Mouse (Mus musculus): ENCODE results near the gene Oprm1. TPM values are rescaled to one million over a fixed set of nuclear protein-coding genes. Genes with fewer than 3 reads are reported as not detected.
"Not testable (repeated sequence)": the region's sequence is repeated elsewhere in the genome, so short reads cannot be mapped to it uniquely, and the experiment has no call there.

The Oprm1 gene
- polyA plus RNA-seq, 1 experiment from 2014 or later = 3.4 TPM

DNA sequence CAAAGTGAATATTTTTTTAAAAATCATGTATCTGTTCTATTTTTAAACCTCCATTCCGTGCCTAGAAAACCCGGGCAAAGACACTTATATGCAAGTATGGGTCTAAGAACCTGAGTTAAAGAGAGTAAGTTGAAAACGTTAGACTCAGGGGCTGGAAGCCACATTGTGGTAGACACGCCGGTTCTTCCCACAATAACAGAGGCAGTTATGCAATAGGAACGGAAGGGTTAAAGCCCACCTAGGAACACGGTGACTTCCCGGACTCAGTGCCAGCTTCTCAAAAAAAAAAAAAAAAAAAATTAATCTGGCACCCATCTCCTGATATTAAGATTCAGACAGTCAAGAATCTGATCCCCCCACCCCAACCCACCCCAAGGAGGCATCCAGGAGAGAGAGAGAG, 221.5 kb downstream of the Oprm1 start:
- ATAC-seq (ENCODE audit: low FRiP score) = peak; percentile 61
- peak overlapping the region; percentile 8; the same call in 1 of the 2 replicates for H3K9ac ChIP-seq (replicated peaks)
- H3K36me3 ChIP-seq = no peaks in the 10 kb centered on the region
- H3K27me3 ChIP-seq (replicated peaks) = no peaks in the 10 kb centered on the region
- WGBS = 46% methylated on average over 8 of the region's 8 CpGs
- H3K27ac ChIP-seq (replicated peaks) = peak overlapping the region; percentile 57; the same call in 1 of the 2 replicates
- H3K4me3 ChIP-seq (replicated peaks) = peak overlapping the region; percentile 21
- H3K9me3 ChIP-seq (replicated peaks) = no peaks in the 10 kb centered on the region
- peak overlapping the region; percentile 51 for H3K4me2 ChIP-seq
- H3K4me1 ChIP-seq = peaks cover 3% of the 10 kb centered on the region; the same call in 1 of the 2 replicates

DNA sequence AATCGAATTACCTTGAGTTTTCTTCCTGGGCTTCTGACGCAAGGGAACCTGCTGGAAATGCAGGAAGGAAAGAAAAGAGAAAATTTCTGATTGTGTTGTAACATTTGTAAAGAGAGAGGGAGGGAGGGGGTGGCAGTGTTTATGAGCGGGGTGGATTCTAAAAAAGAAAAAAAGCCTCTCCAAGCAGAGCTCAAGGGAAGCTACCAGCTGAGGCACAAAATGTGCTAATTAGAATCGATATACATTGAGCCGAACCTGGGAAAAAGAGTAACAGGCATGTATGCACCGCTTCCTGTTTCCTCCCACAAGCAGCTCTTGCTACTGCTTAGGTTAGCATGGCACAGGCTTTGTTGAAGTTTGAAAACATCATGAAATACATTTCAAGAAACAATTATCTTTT, 221.9 kb downstream of the Oprm1 start:
- ATAC-seq (ENCODE audit: low FRiP score) = peak; percentile 69
- peak overlapping the region; percentile 57; the same call in 1 of the 2 replicates for H3K27ac ChIP-seq (replicated peaks)
- no peaks in the 10 kb centered on the region for H3K27me3 ChIP-seq (replicated peaks)
- H3K4me3 ChIP-seq (replicated peaks) = peak overlapping the region; percentile 21
- no peaks in the 10 kb centered on the region for H3K9me3 ChIP-seq (replicated peaks)
- peaks cover 3% of the 10 kb centered on the region; the same call in 1 of the 2 replicates for H3K4me1 ChIP-seq
- 19% methylated on average over 6 of the region's 6 CpGs for WGBS
- H3K36me3 ChIP-seq = no peaks in the 10 kb centered on the region
- H3K4me2 ChIP-seq = peak overlapping the region; percentile 51
- peak overlapping the region; percentile 8; the same call in 1 of the 2 replicates for H3K9ac ChIP-seq (replicated peaks)

DNA sequence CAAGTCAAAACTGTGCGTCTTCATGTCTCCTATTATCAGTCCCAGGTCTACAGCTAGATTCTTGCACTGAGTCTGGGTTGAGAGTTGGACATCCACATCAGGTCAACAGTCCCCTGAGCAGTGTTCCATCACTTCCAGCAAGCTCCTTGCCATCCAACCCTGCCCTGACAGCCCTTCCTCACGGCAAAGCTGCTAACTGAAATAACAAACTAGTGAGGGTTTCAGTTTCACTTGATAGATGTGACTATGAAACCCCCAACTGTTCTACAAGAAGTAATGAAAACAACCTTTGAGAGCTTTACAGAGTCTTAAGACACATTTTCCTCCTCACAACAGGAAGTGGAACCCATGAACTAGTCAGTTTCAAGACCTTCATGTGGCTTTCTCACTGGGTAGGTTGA, 224.4 kb downstream of the Oprm1 start:
- ATAC-seq (ENCODE audit: low FRiP score) = no peak
- H3K36me3 ChIP-seq = no peaks in the 10 kb centered on the region
- no peak overlapping the region for H3K4me3 ChIP-seq (replicated peaks)
- H3K9me3 ChIP-seq (replicated peaks) = no peaks in the 10 kb centered on the region
- no peak overlapping the region for H3K9ac ChIP-seq (replicated peaks)
- H3K27ac ChIP-seq (replicated peaks) = no peak overlapping the region
- no peak overlapping the region for H3K4me2 ChIP-seq
- peaks cover 3% of the 10 kb centered on the region; the same call in 1 of the 2 replicates for H3K4me1 ChIP-seq
- 80% methylated on average over 2 of the region's 2 CpGs for WGBS
- H3K27me3 ChIP-seq (replicated peaks) = no peaks in the 10 kb centered on the region

DNA sequence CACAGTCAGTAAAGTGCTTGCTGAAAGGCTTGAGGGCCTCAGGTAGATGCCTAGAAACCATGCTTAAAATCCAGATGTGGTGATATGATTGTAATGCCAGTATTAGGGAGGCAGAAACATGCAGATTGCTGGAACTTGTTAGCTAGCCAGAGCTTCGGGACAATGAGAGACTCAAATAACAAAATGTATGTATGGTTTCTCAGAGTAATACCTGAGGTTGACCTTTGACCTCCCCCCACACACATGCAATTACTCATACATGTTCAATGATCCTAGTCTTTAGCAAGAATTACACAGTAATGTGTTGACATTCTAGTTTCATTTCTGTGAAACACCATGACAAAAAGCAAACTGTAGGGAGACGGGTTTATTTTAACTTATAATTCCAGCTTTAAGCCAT, 225.1 kb downstream of the Oprm1 start:
- no peak overlapping the region for H3K27ac ChIP-seq (replicated peaks)
- peaks cover 3% of the 10 kb centered on the region; the same call in 1 of the 2 replicates for H3K4me1 ChIP-seq
- no peak overlapping the region for H3K4me2 ChIP-seq
- no peaks in the 10 kb centered on the region for H3K9me3 ChIP-seq (replicated peaks)
- ATAC-seq (ENCODE audit: low FRiP score) = no peak
- H3K4me3 ChIP-seq (replicated peaks) = no peak overlapping the region
- H3K27me3 ChIP-seq (replicated peaks) = no peaks in the 10 kb centered on the region
- no peak overlapping the region for H3K9ac ChIP-seq (replicated peaks)
- 94% methylated on average over 2 of the region's 2 CpGs for WGBS
- no peaks in the 10 kb centered on the region for H3K36me3 ChIP-seq

DNA sequence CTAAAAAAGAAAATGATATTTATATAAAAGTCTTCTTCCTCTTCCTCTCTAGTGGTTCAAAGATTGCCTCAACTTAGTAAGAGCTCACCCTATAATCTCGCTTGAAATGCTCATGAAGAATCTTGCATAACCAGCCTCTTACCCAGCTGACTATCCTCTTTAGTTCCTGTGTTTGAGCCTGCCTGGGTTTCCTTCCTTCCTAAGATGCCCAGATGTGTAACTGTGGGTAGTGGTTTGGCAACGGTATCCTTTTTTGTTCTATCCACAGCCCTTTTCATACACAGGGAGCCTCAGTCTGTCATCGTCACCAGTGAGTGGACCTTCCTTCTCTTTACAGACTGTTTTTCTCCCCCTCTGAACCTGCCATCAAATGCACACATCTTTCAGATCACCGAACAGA, 227.9 kb downstream of the Oprm1 start:
- no peaks in the 10 kb centered on the region for H3K4me1 ChIP-seq
- WGBS = 89% methylated on average over 4 of the region's 4 CpGs
- no peaks in the 10 kb centered on the region for H3K36me3 ChIP-seq
- no peak overlapping the region for H3K4me2 ChIP-seq
- no peak overlapping the region for H3K9ac ChIP-seq (replicated peaks)
- ATAC-seq (ENCODE audit: low FRiP score) = no peak
- no peaks in the 10 kb centered on the region for H3K27me3 ChIP-seq (replicated peaks)
- no peak overlapping the region for H3K4me3 ChIP-seq (replicated peaks)
- H3K27ac ChIP-seq (replicated peaks) = no peak overlapping the region
- no peaks in the 10 kb centered on the region for H3K9me3 ChIP-seq (replicated peaks)

DNA sequence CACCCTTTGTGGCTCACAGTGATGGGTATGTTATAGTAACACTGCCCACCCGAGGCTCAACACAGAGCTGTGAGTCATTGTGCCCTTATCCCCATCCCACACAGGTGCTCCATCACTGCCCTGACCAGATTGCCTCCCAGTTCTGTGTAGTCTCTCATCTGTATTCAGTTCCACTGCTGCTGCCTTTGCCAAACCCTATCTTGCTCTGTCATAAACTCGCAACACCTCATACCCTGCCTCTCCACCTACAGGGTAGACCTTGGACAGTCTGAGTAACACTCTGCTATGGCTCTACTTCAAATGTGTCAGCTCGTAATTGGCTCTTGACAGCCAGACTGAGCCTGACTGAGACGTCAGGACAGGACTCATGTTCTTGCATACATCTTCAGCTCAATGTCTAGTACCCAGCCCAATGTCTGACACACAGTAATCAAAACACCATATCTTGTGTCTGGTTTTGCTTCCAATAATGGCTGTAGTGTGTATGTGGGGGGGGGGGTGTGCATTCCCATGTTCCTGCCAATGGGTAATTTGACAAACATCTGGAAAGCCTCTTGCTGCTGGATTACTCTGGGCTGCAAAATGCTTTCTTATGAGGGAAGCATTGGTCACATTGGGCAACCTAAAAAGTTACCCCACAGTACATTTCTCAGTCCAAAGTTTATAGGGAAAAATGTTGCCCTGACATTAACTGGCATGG, 229.2 kb downstream of the Oprm1 start:
- Histone ChIP-seq H3K27ac (replicated peaks) (no peak overlapping the region), H3K36me3 (no peaks in the 10 kb centered on the region), H3K4me2 (no peak overlapping the region), H3K9ac (replicated peaks) (no peak overlapping the region), H3K27me3 (replicated peaks) (no peaks in the 10 kb centered on the region), H3K4me1 (no peaks in the 10 kb centered on the region), H3K9me3 (replicated peaks) (no peaks in the 10 kb centered on the region), H3K4me3 (replicated peaks) (no peak overlapping the region)
- 80% methylated on average over 4 of the region's 4 CpGs for WGBS
- no peak for ATAC-seq (ENCODE audit: low FRiP score)

DNA sequence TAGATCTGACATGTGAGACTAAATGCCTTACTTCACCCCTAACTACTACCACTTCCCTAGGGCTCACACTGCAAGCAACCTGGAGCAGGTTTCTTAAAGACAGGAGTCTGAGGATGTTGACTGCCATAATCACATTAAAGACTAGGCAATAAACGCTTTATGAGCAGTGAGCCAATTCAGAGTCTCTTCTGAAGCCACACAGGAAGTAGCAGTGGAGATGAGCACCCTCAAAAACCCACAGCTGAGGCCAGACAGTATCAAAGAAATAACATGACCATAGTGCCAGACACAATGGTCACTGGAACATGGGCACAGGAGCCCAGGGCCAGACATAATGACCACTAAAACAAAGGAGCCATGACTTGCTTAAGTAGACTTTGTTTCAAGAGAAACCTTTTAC, 230.2 kb downstream of the Oprm1 start:
- Histone ChIP-seq H3K36me3 (no peaks in the 10 kb centered on the region), H3K27ac (replicated peaks) (no peak overlapping the region), H3K27me3 (replicated peaks) (no peaks in the 10 kb centered on the region), H3K4me3 (replicated peaks) (no peak overlapping the region), H3K9ac (replicated peaks) (no peak overlapping the region), H3K9me3 (replicated peaks) (no peaks in the 10 kb centered on the region), H3K4me2 (no peak overlapping the region), H3K4me1 (no peaks in the 10 kb centered on the region)
- ATAC-seq (ENCODE audit: low FRiP score) = no peak
- 73% methylated on average over 1 of the region's 1 CpGs for WGBS

DNA sequence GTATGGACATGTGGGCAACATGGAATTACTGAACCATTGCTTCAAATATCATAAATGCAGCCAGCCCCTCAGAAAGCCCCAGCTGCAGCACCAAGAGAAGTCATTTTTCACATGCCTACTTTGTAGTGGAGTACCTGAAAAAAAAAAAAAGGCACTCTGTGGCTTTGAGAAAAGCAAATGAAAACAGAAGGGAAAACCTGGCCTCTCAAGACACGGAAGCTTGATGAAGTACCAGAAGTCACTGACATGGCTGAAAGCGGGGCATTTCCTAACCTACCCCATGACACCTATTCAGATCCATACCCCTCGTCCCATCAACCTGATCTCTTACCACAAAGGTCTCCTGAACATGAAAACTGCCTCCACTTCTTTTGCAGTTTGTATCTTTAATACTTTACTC, 238.6 kb downstream of the Oprm1 start:
- Histone ChIP-seq H3K27ac (replicated peaks) (no peak overlapping the region), H3K27me3 (replicated peaks) (no peaks in the 10 kb centered on the region), H3K4me3 (replicated peaks) (no peak overlapping the region), H3K4me2 (no peak overlapping the region), H3K9ac (replicated peaks) (no peak overlapping the region), H3K4me1 (no peaks in the 10 kb centered on the region), H3K9me3 (replicated peaks) (no peaks in the 10 kb centered on the region), H3K36me3 (no peaks in the 10 kb centered on the region)
- no peak for ATAC-seq (ENCODE audit: low FRiP score)
- 79% methylated on average over 3 of the region's 3 CpGs for WGBS

DNA sequence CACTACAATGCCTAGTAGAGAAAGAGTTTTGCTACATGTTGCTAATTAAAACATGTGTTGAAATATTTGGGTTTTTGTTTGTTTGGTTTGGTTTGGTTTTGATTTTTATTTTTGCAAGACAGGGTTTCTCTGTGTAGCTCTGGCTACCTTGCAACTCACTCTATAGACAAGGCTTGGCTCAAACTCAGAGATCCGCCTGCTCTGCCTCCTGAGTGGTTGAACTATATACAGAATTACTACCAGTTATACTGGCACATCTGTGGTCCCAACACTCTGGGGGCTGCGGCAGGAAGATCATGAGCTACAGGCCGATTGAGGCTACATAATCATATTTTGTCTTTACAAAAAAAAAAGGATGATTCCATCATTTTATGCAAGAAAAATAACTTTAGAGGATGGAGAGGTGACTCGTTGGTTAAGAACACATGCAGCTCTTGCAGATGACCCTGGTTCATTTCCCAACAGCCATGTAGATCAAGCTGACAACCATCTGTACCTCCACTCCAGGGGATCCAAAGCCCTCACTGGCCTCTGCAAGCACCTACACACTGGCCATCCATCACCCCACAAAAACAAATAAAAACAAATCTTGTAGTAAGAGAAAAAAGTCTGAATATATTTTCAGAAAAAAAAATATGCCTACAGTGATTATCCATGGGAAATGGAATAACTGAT, 240.4 kb downstream of the Oprm1 start:
- no peak overlapping the region for H3K27ac ChIP-seq (replicated peaks)
- H3K9ac ChIP-seq (replicated peaks) = no peak overlapping the region
- no peaks in the 10 kb centered on the region for H3K4me1 ChIP-seq
- no peak overlapping the region for H3K4me3 ChIP-seq (replicated peaks)
- no peak for ATAC-seq (ENCODE audit: low FRiP score)
- H3K36me3 ChIP-seq = no peaks in the 10 kb centered on the region
- 90% methylated on average over 4 of the region's 4 CpGs for WGBS
- H3K9me3 ChIP-seq (replicated peaks) = no peaks in the 10 kb centered on the region
- no peaks in the 10 kb centered on the region for H3K27me3 ChIP-seq (replicated peaks)
- no peak overlapping the region for H3K4me2 ChIP-seq

DNA sequence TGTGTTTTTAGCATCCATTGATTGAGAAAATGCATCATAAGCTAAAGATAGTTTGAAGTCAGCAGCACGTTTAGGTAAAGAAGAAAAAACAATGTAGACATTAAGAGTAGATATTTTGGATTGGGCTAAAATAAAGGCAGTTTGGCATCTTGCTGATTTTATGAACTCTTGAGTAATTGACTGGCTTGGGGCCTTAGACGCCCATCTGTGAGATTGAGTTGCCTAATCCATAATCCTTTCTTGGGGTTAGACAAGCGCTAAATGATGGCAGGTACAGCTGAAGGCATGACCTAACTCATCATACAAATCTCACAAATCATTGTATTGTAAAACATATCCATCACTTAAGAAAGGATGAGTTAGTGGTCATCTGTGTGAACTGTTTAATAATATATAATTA, 241.0 kb downstream of the Oprm1 start:
- Histone ChIP-seq H3K9ac (replicated peaks) (no peak overlapping the region), H3K27me3 (replicated peaks) (no peaks in the 10 kb centered on the region), H3K4me2 (no peak overlapping the region), H3K4me1 (no peaks in the 10 kb centered on the region), H3K4me3 (replicated peaks) (no peak overlapping the region), H3K9me3 (replicated peaks) (no peaks in the 10 kb centered on the region), H3K27ac (replicated peaks) (no peak overlapping the region), H3K36me3 (no peaks in the 10 kb centered on the region)
- WGBS = 85% methylated on average over 3 of the region's 3 CpGs
- no peak for ATAC-seq (ENCODE audit: low FRiP score)

DNA sequence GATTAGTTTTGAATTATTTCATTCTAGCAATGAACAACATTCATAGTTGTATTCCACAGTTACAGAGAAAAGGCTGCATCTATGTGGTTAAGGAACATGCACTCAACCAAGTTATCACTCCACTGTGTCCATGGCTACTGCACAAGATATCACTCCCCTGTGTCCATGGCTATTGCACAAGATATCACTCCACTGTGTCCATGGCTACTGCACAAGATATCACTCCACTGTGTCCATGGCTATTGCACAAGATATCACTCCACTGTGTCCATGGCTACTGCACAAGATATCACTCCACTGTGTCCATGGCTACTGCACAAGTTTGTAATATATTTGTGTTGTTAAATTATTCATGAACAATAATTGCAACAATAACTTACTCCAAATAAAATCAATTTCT, 245.6 kb downstream of the Oprm1 start:
- not testable (repeated sequence) for ATAC-seq (ENCODE audit: low FRiP score); H3K9ac ChIP-seq (replicated peaks); H3K27me3 ChIP-seq (replicated peaks); H3K4me1 ChIP-seq; H3K27ac ChIP-seq (replicated peaks); H3K9me3 ChIP-seq (replicated peaks); H3K36me3 ChIP-seq; H3K4me2 ChIP-seq; H3K4me3 ChIP-seq (replicated peaks)

DNA sequence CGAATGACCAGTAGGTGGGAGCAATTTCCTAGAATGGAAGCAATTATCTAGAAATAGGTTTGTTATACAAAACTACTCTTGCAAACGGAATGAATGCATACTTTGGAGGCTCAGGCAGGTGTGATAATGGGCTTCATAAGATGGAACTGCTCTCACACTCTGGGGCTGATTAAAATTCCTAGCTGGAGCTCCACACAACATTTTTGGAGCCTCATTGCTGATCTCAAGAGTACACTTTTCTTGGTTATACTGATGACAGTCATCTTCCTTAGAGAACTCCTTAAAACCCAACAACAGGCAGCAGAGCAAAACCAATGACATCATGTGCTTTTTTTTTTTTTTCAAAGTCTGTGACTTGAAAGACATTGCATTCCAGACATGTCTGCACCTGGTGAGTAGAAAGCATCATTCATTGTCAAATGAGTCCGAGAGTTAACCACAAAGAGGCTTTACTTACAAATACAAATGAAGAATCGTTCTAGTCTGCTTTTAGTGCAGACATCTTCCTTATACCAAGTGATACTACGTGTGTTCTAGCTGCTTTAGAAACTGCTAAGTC, 246.8 kb downstream of the Oprm1 start:
- no peak overlapping the region for H3K4me2 ChIP-seq
- no peaks in the 10 kb centered on the region for H3K4me1 ChIP-seq
- peak; percentile 84 for ATAC-seq (ENCODE audit: low FRiP score)
- no peak overlapping the region for H3K9ac ChIP-seq (replicated peaks)
- H3K36me3 ChIP-seq = no peaks in the 10 kb centered on the region
- H3K4me3 ChIP-seq (replicated peaks) = no peak overlapping the region
- 53% methylated on average over 5 of the region's 5 CpGs for WGBS
- no peaks in the 10 kb centered on the region for H3K9me3 ChIP-seq (replicated peaks)
- no peaks in the 10 kb centered on the region for H3K27me3 ChIP-seq (replicated peaks)
- H3K27ac ChIP-seq (replicated peaks) = no peak overlapping the region

Measured in neural tube, embryonic 15.5 days (tissue).